Mouse (Mus musculus) neural tube, embryonic 15.5 days (tissue): ENCODE data around the gene Otx2. TPM values are rescaled to one million over a fixed set of nuclear protein-coding genes. Genes with fewer than 3 reads are reported as not detected.

Experiments used
- ATAC-seq: fragments of 200-750 bp; cut with Nextera tagmentation; 2 replicates; pipeline ENCODE4 v1.8.0; 2017; ENCODE audit warnings: mild to moderate bottlenecking, moderate TSS enrichment, moderate library complexity; ENCODE audit not compliant: low FRiP score
- H3K27ac ChIP-seq: fragments of 300-500 bp; sonication (generic); replicated peaks from 2 replicates; pipeline ENCODE4 v1.5.1; 2015; ENCODE audit warnings: mild to moderate bottlenecking, inconsistent platforms
- H3K27me3 ChIP-seq: fragments of 300-500 bp; sonication (generic); replicated peaks from 2 replicates; pipeline ENCODE4 v1.6.1; 2015; ENCODE audit warnings: inconsistent platforms
- H3K36me3 ChIP-seq: fragments of 300-500 bp; sonication (generic); 2 replicates; pipeline ENCODE4 v1.6.1; 2015; ENCODE audit warnings: inconsistent platforms
- H3K4me1 ChIP-seq: fragments of 300-500 bp; sonication (generic); 2 replicates; pipeline ENCODE4 v1.6.1; 2015; ENCODE audit warnings: inconsistent platforms
- H3K4me2 ChIP-seq: fragments of 300-500 bp; sonication (generic); 2 replicates; pipeline ENCODE4 v1.6.1; 2015; ENCODE audit warnings: inconsistent platforms, mild to moderate bottlenecking, moderate library complexity
- H3K4me3 ChIP-seq: fragments of 300-500 bp; sonication (generic); replicated peaks from 2 replicates; pipeline ENCODE4 v1.5.1; 2015; ENCODE audit warnings: mild to moderate bottlenecking, inconsistent platforms
- H3K9ac ChIP-seq: fragments of 300-500 bp; sonication (generic); replicated peaks from 2 replicates; pipeline ENCODE4 v1.6.1; 2015; ENCODE audit warnings: mild to moderate bottlenecking, inconsistent platforms
- H3K9me3 ChIP-seq: fragments of 300-500 bp; sonication (generic); replicated peaks from 2 replicates; pipeline ENCODE4 v1.6.1; 2016; ENCODE audit warnings: inconsistent platforms
- WGBS: fragments of 180-500 bp; shearing (Covaris S2); methylation state at CpG from one replicate; pipeline ENCODE4 v1.1.7; 2015; ENCODE audit warnings: mixed read lengths; 5-methylcytosine and 5-hydroxymethylcytosine counted together
- polyA plus RNA-seq: library from polyadenylated mRNA; unstranded; fragments of >200 nt; fragmentation: Nextera tagmentation; extraction: Ambion mirVana; gene quantifications from 2 replicates; pipeline ENCODE4 v1.2.1, GENCODE M21; 2015

The Otx2 gene
- polyA plus RNA-seq, 1 experiment from 2014 or later, result 0.14 TPM

- Histone ChIP-seq H3K27ac (no peak overlapping the region), H3K9me3 (no peaks in the 10 kb centered on the region), H3K4me2 (no peak overlapping the region), H3K36me3 (no peaks in the 10 kb centered on the region), H3K27me3 (peaks cover 47% of the 10 kb centered on the region), H3K4me1 (no peaks in the 10 kb centered on the region), H3K4me3 (no peak overlapping the region), H3K9ac (no peak overlapping the region)
- 82% methylated on average over 5 of the region's 5 CpGs for WGBS
- ATAC-seq, result no peak
These were observed 6.0 kb upstream of the Otx2 start for GRCm38 (mm10) chr14:48679590-48679989.

- Histone ChIP-seq H3K9ac (no peak overlapping the region), H3K27ac (no peak overlapping the region), H3K4me2 (no peak overlapping the region), H3K4me3 (no peak overlapping the region), H3K27me3 (peaks cover 56% of the 10 kb centered on the region), H3K9me3 (no peaks in the 10 kb centered on the region), H3K36me3 (no peaks in the 10 kb centered on the region), H3K4me1 (peaks cover 6% of the 10 kb centered on the region)
- no peak for ATAC-seq
- whole genome bisulfite sequencing, result 83% methylated on average over 3 of the region's 3 CpGs
These were observed 5.1 kb upstream of the Otx2 start for GRCm38 (mm10) chr14:48678674-48679073.

GRCm38 (mm10) chr14:48674036-48674831 lies 615 bp upstream of the Otx2 start:
- peaks cover 87% of the 10 kb centered on the region for H3K27me3 ChIP-seq
- H3K27ac ChIP-seq, result no peak overlapping the region
- no peak overlapping the region for H3K9ac ChIP-seq
- H3K4me1 ChIP-seq, result peaks cover 9% of the 10 kb centered on the region
- H3K9me3 ChIP-seq, result no peaks in the 10 kb centered on the region
- H3K4me2 ChIP-seq, result no peak overlapping the region
- no peak for ATAC-seq
- H3K4me3 ChIP-seq, result no peak overlapping the region
- no peaks in the 10 kb centered on the region for H3K36me3 ChIP-seq
- under 1% methylated on average over 36 of the region's 36 CpGs for WGBS

GRCm38 (mm10) chr14:48672611-48673176 lies 925 bp downstream of the Otx2 start:
- no peak overlapping the region for H3K9ac ChIP-seq
- no peak for ATAC-seq
- WGBS, result 8% methylated on average over 10 of the region's 10 CpGs
- H3K27me3 ChIP-seq, result peaks cover 90% of the 10 kb centered on the region
- no peak overlapping the region for H3K27ac ChIP-seq
- no peaks in the 10 kb centered on the region for H3K36me3 ChIP-seq
- peaks cover 9% of the 10 kb centered on the region for H3K4me1 ChIP-seq
- no peak overlapping the region for H3K4me2 ChIP-seq
- H3K9me3 ChIP-seq, result no peaks in the 10 kb centered on the region
- H3K4me3 ChIP-seq, result no peak overlapping the region

- H3K27ac ChIP-seq, result no peak overlapping the region
- no peak overlapping the region for H3K9ac ChIP-seq
- H3K27me3 ChIP-seq, result peaks cover 91% of the 10 kb centered on the region
- H3K4me2 ChIP-seq, result no peak overlapping the region
- H3K4me1 ChIP-seq, result peaks cover 9% of the 10 kb centered on the region
- 17% methylated on average over 9 of the region's 9 CpGs for WGBS
- no peak overlapping the region for H3K4me3 ChIP-seq
- no peaks in the 10 kb centered on the region for H3K9me3 ChIP-seq
- ATAC-seq, result no peak
- no peaks in the 10 kb centered on the region for H3K36me3 ChIP-seq
These were observed 2.0 kb downstream of the Otx2 start for GRCm38 (mm10) chr14:48671480-48672240.

- no peak overlapping the region for H3K4me3 ChIP-seq
- H3K9ac ChIP-seq, result no peak overlapping the region
- ATAC-seq, result no peak
- peaks cover 12% of the 10 kb centered on the region for H3K4me1 ChIP-seq
- WGBS, result 25% methylated on average over 4 of the region's 4 CpGs
- H3K27ac ChIP-seq, result no peak overlapping the region
- peaks cover 91% of the 10 kb centered on the region for H3K27me3 ChIP-seq
- no peaks in the 10 kb centered on the region for H3K36me3 ChIP-seq
- H3K9me3 ChIP-seq, result no peaks in the 10 kb centered on the region
- H3K4me2 ChIP-seq, result no peak overlapping the region
These were observed 2.7 kb downstream of the Otx2 start for GRCm38 (mm10) chr14:48670761-48671479.

GRCm38 (mm10) chr14:48670258-48670630 lies 3.4 kb downstream of the Otx2 start:
- H3K27me3 ChIP-seq, result peaks cover 91% of the 10 kb centered on the region
- no peak overlapping the region for H3K4me3 ChIP-seq
- peaks cover 12% of the 10 kb centered on the region for H3K4me1 ChIP-seq
- no peak overlapping the region for H3K9ac ChIP-seq
- no peaks in the 10 kb centered on the region for H3K9me3 ChIP-seq
- ATAC-seq, result no peak
- 3% methylated on average over 3 of the region's 3 CpGs for WGBS
- no peaks in the 10 kb centered on the region for H3K36me3 ChIP-seq
- H3K4me2 ChIP-seq, result no peak overlapping the region
- no peak overlapping the region for H3K27ac ChIP-seq

- ATAC-seq, result no peak
- no peaks in the 10 kb centered on the region for H3K36me3 ChIP-seq
- no peak overlapping the region for H3K27ac ChIP-seq
- no peak overlapping the region for H3K4me2 ChIP-seq
- H3K9me3 ChIP-seq, result no peaks in the 10 kb centered on the region
- peaks cover 87% of the 10 kb centered on the region for H3K27me3 ChIP-seq
- H3K4me3 ChIP-seq, result no peak overlapping the region
- H3K9ac ChIP-seq, result no peak overlapping the region
- 1% methylated on average over 18 of the region's 18 CpGs for WGBS
- peaks cover 12% of the 10 kb centered on the region for H3K4me1 ChIP-seq
These were observed 3.9 kb downstream of the Otx2 start for GRCm38 (mm10) chr14:48669541-48670257.

- H3K4me1 ChIP-seq, result peaks cover 8% of the 10 kb centered on the region
- no peaks in the 10 kb centered on the region for H3K9me3 ChIP-seq
- no peak overlapping the region for H3K4me2 ChIP-seq
- H3K27me3 ChIP-seq, result peaks cover 79% of the 10 kb centered on the region
- no peak overlapping the region for H3K27ac ChIP-seq
- H3K4me3 ChIP-seq, result no peak overlapping the region
- H3K9ac ChIP-seq, result no peak overlapping the region
- ATAC-seq, result no peak
- under 1% methylated on average over 29 of the region's 29 CpGs for WGBS
- H3K36me3 ChIP-seq, result no peaks in the 10 kb centered on the region
These were observed 4.8 kb downstream of the Otx2 start for GRCm38 (mm10) chr14:48668761-48669303.

GRCm38 (mm10) chr14:48668051-48668481 lies 5.6 kb downstream of the Otx2 start:
- Histone ChIP-seq H3K27me3 (peaks cover 80% of the 10 kb centered on the region), H3K9me3 (no peaks in the 10 kb centered on the region), H3K4me2 (no peak overlapping the region), H3K36me3 (no peaks in the 10 kb centered on the region), H3K9ac (no peak overlapping the region), H3K27ac (no peak overlapping the region), H3K4me3 (no peak overlapping the region), H3K4me1 (0 out of 2 replicates have a peak, but pooled peaks cover 2% of the 10 kb centered on the region)
- ATAC-seq, result no peak
- 2% methylated on average over 11 of the region's 11 CpGs for WGBS

- Histone ChIP-seq H3K27ac (no peak overlapping the region), H3K9ac (no peak overlapping the region), H3K9me3 (no peaks in the 10 kb centered on the region), H3K4me3 (no peak overlapping the region), H3K36me3 (no peaks in the 10 kb centered on the region), H3K4me1 (0 out of 2 replicates have a peak, but pooled peaks cover 2% of the 10 kb centered on the region), H3K27me3 (peaks cover 81% of the 10 kb centered on the region), H3K4me2 (no peak overlapping the region)
- 2% methylated on average over 12 of the region's 12 CpGs for WGBS
- no peak for ATAC-seq
These were observed 6.2 kb downstream of the Otx2 start for GRCm38 (mm10) chr14:48667396-48667795.
